Mouse (Mus musculus): ENCODE results near the gene Rb1. TPM values are rescaled to one million over a fixed set of nuclear protein-coding genes. Genes with fewer than 3 reads are reported as not detected.
A peak's percentile ranks its signal among the peaks of the same experiment; 100 is the strongest.

Rb1 gene
- polyA plus RNA-seq, 1 experiment from 2014 or later, result 13.0 TPM

- no peak overlapping the region for H3K27ac ChIP-seq (ENCODE audit: low read length)
- H3K4me3 ChIP-seq (ENCODE audit: low read length), result no peak overlapping the region
- H3K4me1 ChIP-seq (ENCODE audit: control insufficient read depth, insufficient read depth, low read length), result no peaks in the 10 kb centered on the region
- no peak overlapping the region for H3K4me2 ChIP-seq (ENCODE audit: low read depth, low read length)
- no peaks in the 10 kb centered on the region for H3K9me3 ChIP-seq (ENCODE audit: control insufficient read depth, low read length)
- H3K9ac ChIP-seq (ENCODE audit: low read depth, low read length), result no peak overlapping the region
- 70% methylated on average over 4 of the region's 4 CpGs for WGBS
- H3K27me3 ChIP-seq (replicated peaks; ENCODE audit: control insufficient read depth, insufficient read depth, low read length), result no peaks in the 10 kb centered on the region
- no peaks in the 10 kb centered on the region for H3K36me3 ChIP-seq (ENCODE audit: control insufficient read depth, insufficient read depth, low read length)
- ATAC-seq, result no peak
These were observed 23.8 kb downstream of the Rb1 start for GRCm38 (mm10) chr14:73301856-73302255.

GRCm38 (mm10) chr14:73295512-73295911 is 30.1 kb downstream of the Rb1 start:
- Histone ChIP-seq H3K9me3 (ENCODE audit: control insufficient read depth, low read length) (no peaks in the 10 kb centered on the region), H3K27me3 (replicated peaks; ENCODE audit: control insufficient read depth, insufficient read depth, low read length) (no peaks in the 10 kb centered on the region), H3K4me2 (ENCODE audit: low read depth, low read length) (no peak overlapping the region), H3K9ac (ENCODE audit: low read depth, low read length) (no peak overlapping the region), H3K4me1 (ENCODE audit: control insufficient read depth, insufficient read depth, low read length) (peaks cover 2% of the 10 kb centered on the region; the same call in 1 of the 2 replicates), H3K4me3 (ENCODE audit: low read length) (no peak overlapping the region), H3K27ac (ENCODE audit: low read length) (no peak overlapping the region), H3K36me3 (ENCODE audit: control insufficient read depth, insufficient read depth, low read length) (no peaks in the 10 kb centered on the region)
- 42% methylated on average over 2 of the region's 2 CpGs for WGBS
- peak; percentile 63; the same call in 1 of the 2 replicates for ATAC-seq

DNA sequence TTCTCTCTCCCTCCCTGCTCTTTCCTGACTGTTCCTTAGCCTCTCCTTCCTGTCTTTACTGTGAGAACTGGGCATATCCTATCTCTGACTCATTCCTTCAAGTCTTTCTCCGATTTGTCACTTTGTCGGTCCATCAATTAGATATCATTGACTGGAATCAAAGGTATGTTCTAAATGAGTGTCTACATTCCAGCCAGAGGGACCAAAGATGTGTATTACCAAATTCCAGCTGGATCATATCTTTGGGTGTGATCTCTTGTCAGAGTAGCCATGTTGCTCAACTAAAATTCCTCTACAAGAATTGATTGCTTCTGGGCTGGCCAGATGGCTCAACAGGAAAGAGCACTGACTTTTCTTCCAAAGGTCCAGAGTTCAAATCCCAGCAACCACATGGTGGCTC is 32.0 kb downstream of the Rb1 start:
- no peak overlapping the region for H3K4me2 ChIP-seq (ENCODE audit: low read depth, low read length)
- H3K36me3 ChIP-seq (ENCODE audit: control insufficient read depth, insufficient read depth, low read length), result no peaks in the 10 kb centered on the region
- H3K27ac ChIP-seq (ENCODE audit: low read length), result no peak overlapping the region
- no peaks in the 10 kb centered on the region for H3K9me3 ChIP-seq (ENCODE audit: control insufficient read depth, low read length)
- H3K4me3 ChIP-seq (ENCODE audit: low read length), result no peak overlapping the region
- WGBS, result 90% methylated on average over 2 of the region's 2 CpGs
- no peak for ATAC-seq
- no peak overlapping the region for H3K9ac ChIP-seq (ENCODE audit: low read depth, low read length)
- peaks cover 2% of the 10 kb centered on the region; the same call in 1 of the 2 replicates for H3K4me1 ChIP-seq (ENCODE audit: control insufficient read depth, insufficient read depth, low read length)
- H3K27me3 ChIP-seq (replicated peaks; ENCODE audit: control insufficient read depth, insufficient read depth, low read length), result no peaks in the 10 kb centered on the region

DNA sequence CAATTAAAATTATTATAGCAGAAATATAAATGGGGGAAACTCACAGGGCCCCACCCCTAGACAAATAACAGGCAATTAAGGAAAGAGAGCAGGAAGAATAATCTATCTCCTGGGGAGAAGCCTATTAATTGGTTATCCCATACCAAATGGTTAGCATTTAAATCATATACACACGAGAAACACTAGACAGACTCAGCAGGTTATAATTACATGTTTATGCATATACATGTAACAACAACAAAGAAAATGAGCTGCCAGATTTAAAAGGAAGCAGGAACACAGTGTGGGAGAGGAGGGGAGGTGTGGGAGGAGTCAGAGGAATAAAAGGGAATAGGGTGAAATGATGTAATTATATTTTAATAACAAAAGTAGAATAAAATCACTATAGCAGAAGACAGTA is 33.2 kb downstream of the Rb1 start:
- Histone ChIP-seq H3K4me3 (ENCODE audit: low read length) (no peak overlapping the region), H3K36me3 (ENCODE audit: control insufficient read depth, insufficient read depth, low read length) (no peaks in the 10 kb centered on the region), H3K27me3 (replicated peaks; ENCODE audit: control insufficient read depth, insufficient read depth, low read length) (no peaks in the 10 kb centered on the region), H3K9ac (ENCODE audit: low read depth, low read length) (no peak overlapping the region), H3K4me1 (ENCODE audit: control insufficient read depth, insufficient read depth, low read length) (peaks cover 2% of the 10 kb centered on the region; the same call in 1 of the 2 replicates), H3K9me3 (ENCODE audit: control insufficient read depth, low read length) (no peaks in the 10 kb centered on the region), H3K27ac (ENCODE audit: low read length) (no peak overlapping the region), H3K4me2 (ENCODE audit: low read depth, low read length) (no peak overlapping the region)
- no peak for ATAC-seq
- WGBS, result 66% methylated on average over 1 of the region's 1 CpGs

DNA sequence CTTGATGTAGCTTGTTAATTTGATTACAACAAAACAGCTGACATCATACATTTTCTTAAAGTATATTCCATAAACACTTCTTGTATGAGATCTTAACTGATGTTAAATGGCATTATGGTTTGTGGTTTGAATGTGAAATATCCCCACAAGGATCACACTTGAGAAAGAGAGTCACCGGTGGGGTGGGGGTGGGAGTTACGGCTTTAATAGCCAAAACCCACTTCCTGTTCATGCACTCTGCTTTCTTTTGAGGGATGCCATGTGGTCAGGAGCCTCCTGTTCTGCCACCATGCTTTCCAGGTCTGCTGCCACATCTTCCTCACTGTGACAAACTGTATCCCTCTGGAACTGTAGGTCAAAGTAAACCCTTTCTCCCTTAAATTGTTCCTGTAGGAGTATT is 35.7 kb downstream of the Rb1 start:
- H3K9ac ChIP-seq (ENCODE audit: low read depth, low read length), result no peak overlapping the region
- H3K27me3 ChIP-seq (replicated peaks; ENCODE audit: control insufficient read depth, insufficient read depth, low read length), result no peaks in the 10 kb centered on the region
- H3K4me3 ChIP-seq (ENCODE audit: low read length), result no peak overlapping the region
- no peaks in the 10 kb centered on the region for H3K9me3 ChIP-seq (ENCODE audit: control insufficient read depth, low read length)
- H3K4me1 ChIP-seq (ENCODE audit: control insufficient read depth, insufficient read depth, low read length), result no peaks in the 10 kb centered on the region
- H3K4me2 ChIP-seq (ENCODE audit: low read depth, low read length), result no peak overlapping the region
- 85% methylated on average over 2 of the region's 2 CpGs for WGBS
- no peak overlapping the region for H3K27ac ChIP-seq (ENCODE audit: low read length)
- ATAC-seq, result no peak
- no peaks in the 10 kb centered on the region for H3K36me3 ChIP-seq (ENCODE audit: control insufficient read depth, insufficient read depth, low read length)

GRCm38 (mm10) chr14:73280996-73281395 is 44.6 kb downstream of the Rb1 start:
- H3K9ac ChIP-seq (ENCODE audit: low read depth, low read length), result no peak overlapping the region
- no peak overlapping the region for H3K27ac ChIP-seq (ENCODE audit: low read length)
- H3K4me1 ChIP-seq (ENCODE audit: control insufficient read depth, insufficient read depth, low read length), result no peaks in the 10 kb centered on the region
- no peak overlapping the region for H3K4me3 ChIP-seq (ENCODE audit: low read length)
- no peaks in the 10 kb centered on the region for H3K36me3 ChIP-seq (ENCODE audit: control insufficient read depth, insufficient read depth, low read length)
- H3K9me3 ChIP-seq (ENCODE audit: control insufficient read depth, low read length), result no peaks in the 10 kb centered on the region
- no peaks in the 10 kb centered on the region for H3K27me3 ChIP-seq (replicated peaks; ENCODE audit: control insufficient read depth, insufficient read depth, low read length)
- H3K4me2 ChIP-seq (ENCODE audit: low read depth, low read length), result no peak overlapping the region
- no peak for ATAC-seq
- WGBS, result 17% methylated on average over 1 of the region's 1 CpGs

- ATAC-seq, result no peak
- 81% methylated on average over 6 of the region's 6 CpGs for WGBS
- Histone ChIP-seq H3K9ac (ENCODE audit: low read depth, low read length) (no peak overlapping the region), H3K27me3 (replicated peaks; ENCODE audit: control insufficient read depth, insufficient read depth, low read length) (no peaks in the 10 kb centered on the region), H3K4me2 (ENCODE audit: low read depth, low read length) (no peak overlapping the region), H3K27ac (ENCODE audit: low read length) (no peak overlapping the region), H3K36me3 (ENCODE audit: control insufficient read depth, insufficient read depth, low read length) (no peaks in the 10 kb centered on the region), H3K4me1 (ENCODE audit: control insufficient read depth, insufficient read depth, low read length) (no peaks in the 10 kb centered on the region), H3K9me3 (ENCODE audit: control insufficient read depth, low read length) (no peaks in the 10 kb centered on the region), H3K4me3 (ENCODE audit: low read length) (no peak overlapping the region)
These were observed 46.5 kb downstream of the Rb1 start for GRCm38 (mm10) chr14:73279096-73279495.

- no peak overlapping the region for H3K4me3 ChIP-seq (ENCODE audit: low read length)
- H3K36me3 ChIP-seq (ENCODE audit: control insufficient read depth, insufficient read depth, low read length), result no peaks in the 10 kb centered on the region
- H3K27me3 ChIP-seq (replicated peaks; ENCODE audit: control insufficient read depth, insufficient read depth, low read length), result no peaks in the 10 kb centered on the region
- no peaks in the 10 kb centered on the region for H3K9me3 ChIP-seq (ENCODE audit: control insufficient read depth, low read length)
- no peak overlapping the region for H3K9ac ChIP-seq (ENCODE audit: low read depth, low read length)
- 76% methylated on average over 5 of the region's 5 CpGs for WGBS
- H3K4me1 ChIP-seq (ENCODE audit: control insufficient read depth, insufficient read depth, low read length), result no peaks in the 10 kb centered on the region; the same call in 1 of the 2 replicates
- H3K4me2 ChIP-seq (ENCODE audit: low read depth, low read length), result no peak overlapping the region
- no peak for ATAC-seq
- no peak overlapping the region for H3K27ac ChIP-seq (ENCODE audit: low read length)
These were observed 53.8 kb downstream of the Rb1 start for GRCm38 (mm10) chr14:73271807-73272206.

DNA sequence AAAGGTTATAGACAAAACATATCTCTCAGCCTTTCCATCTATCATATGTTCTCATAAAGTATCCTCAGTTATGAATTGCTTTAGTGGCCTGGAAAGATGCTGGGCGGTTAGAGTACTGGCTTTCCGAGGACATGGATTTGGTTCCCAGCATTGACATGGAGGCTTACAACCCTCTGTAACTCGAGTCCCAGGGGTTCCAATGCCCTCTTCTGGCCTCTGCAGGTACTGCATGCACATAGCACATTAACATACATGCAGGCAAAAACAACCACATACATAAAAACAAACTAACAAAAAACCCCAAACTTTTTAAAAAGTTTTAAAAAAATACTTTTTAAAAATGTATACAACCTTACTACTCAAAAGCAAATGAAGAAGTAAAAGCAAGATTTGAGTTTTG is 59.5 kb downstream of the Rb1 start:
- no peak overlapping the region for H3K4me2 ChIP-seq (ENCODE audit: low read depth, low read length)
- WGBS, result 85% methylated on average over 3 of the region's 3 CpGs
- H3K36me3 ChIP-seq (ENCODE audit: control insufficient read depth, insufficient read depth, low read length), result no peaks in the 10 kb centered on the region
- H3K4me1 ChIP-seq (ENCODE audit: control insufficient read depth, insufficient read depth, low read length), result no peaks in the 10 kb centered on the region; the same call in 1 of the 2 replicates
- H3K27ac ChIP-seq (ENCODE audit: low read length), result no peak overlapping the region
- no peak overlapping the region for H3K9ac ChIP-seq (ENCODE audit: low read depth, low read length)
- no peak for ATAC-seq
- H3K27me3 ChIP-seq (replicated peaks; ENCODE audit: control insufficient read depth, insufficient read depth, low read length), result no peaks in the 10 kb centered on the region
- H3K4me3 ChIP-seq (ENCODE audit: low read length), result no peak overlapping the region
- H3K9me3 ChIP-seq (ENCODE audit: control insufficient read depth, low read length), result no peaks in the 10 kb centered on the region; the same call in 1 of the 2 replicates

DNA sequence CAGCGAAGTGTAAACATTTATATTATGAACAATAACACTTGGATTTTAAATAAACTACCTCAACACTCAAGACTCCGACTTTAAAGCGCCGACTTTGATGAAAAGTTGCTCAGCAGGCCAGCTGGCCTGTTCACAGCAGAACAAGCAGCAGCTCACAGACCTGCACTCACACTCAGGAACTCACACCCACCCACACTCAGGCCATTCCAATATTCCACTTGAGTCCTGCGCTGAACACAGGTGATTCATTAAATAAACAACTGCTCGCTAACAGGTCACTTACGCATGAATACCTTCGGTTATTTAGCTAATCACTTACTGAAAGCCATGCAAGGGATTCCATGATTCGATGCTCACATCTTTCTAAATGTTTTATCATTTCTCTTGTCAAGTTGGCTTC is 63.4 kb downstream of the Rb1 start:
- no peak overlapping the region for H3K4me3 ChIP-seq (ENCODE audit: low read length)
- no peaks in the 10 kb centered on the region for H3K36me3 ChIP-seq (ENCODE audit: control insufficient read depth, insufficient read depth, low read length)
- H3K9ac ChIP-seq (ENCODE audit: low read depth, low read length), result no peak overlapping the region
- ATAC-seq, result no peak
- no peaks in the 10 kb centered on the region for H3K4me1 ChIP-seq (ENCODE audit: control insufficient read depth, insufficient read depth, low read length)
- WGBS, result 85% methylated on average over 9 of the region's 9 CpGs
- no peak overlapping the region for H3K4me2 ChIP-seq (ENCODE audit: low read depth, low read length)
- no peaks in the 10 kb centered on the region for H3K27me3 ChIP-seq (replicated peaks; ENCODE audit: control insufficient read depth, insufficient read depth, low read length)
- no peaks in the 10 kb centered on the region; the same call in 1 of the 2 replicates for H3K9me3 ChIP-seq (ENCODE audit: control insufficient read depth, low read length)
- no peak overlapping the region for H3K27ac ChIP-seq (ENCODE audit: low read length)

Measured in intestine, embryonic 16.5 days (tissue).